Mouse (Mus musculus): ENCODE results near the gene Timm17a.

GRCm38 (mm10) chr1:135281841-135282240, 31.7 kb downstream of the Timm17a start:
- TF ChIP-seq GATA1 (IDR thresholded peaks at IDR 0.05; ENCODE audit: borderline replicate concordance, low read length) (no peak), FLI1 (IDR thresholded peaks at IDR 0.05; ENCODE audit: low read length) (no peak)
